Mouse (Mus musculus): Measurements from ENCODE around the gene Sag. TPM values are rescaled to one million over a fixed set of nuclear protein-coding genes. Genes with fewer than 3 reads are reported as not detected.

The Sag gene
- total and polyA plus RNA-seq, 2 experiments from 2014 or later: 1.9 TPM; not detected in 1

- ATAC-seq (ENCODE audit: low FRiP score) (peak; percentile 31; the same call in 1 of the 2 replicates), DNase-seq (ENCODE audit: low spot score) (peak; percentile 64)
- 70% methylated on average over 7 of the region's 7 CpGs for WGBS
- H3K27me3 ChIP-seq (ENCODE audit: insufficient read depth, low read length): no peaks in the 10 kb centered on the region
- no peak overlapping the region for H3K9ac ChIP-seq (replicated peaks; ENCODE audit: low read length, poor library complexity, severe bottlenecking)
- H3K27ac ChIP-seq (ENCODE audit: low read depth, low read length): no peak overlapping the region
- TF ChIP-seq CTCF (IDR thresholded peaks at IDR 0.05): no peak
- no peaks in the 10 kb centered on the region for H3K4me1 ChIP-seq (ENCODE audit: insufficient read depth, low read length)
- peaks cover 73% of the 10 kb centered on the region for H3K36me3 ChIP-seq (ENCODE audit: insufficient read depth, low read length)
- H3K4me3 ChIP-seq (ENCODE audit: low read depth, low read length): no peak overlapping the region
- H3K4me2 ChIP-seq (ENCODE audit: low read depth, low read length, poor library complexity, severe bottlenecking): no peak overlapping the region
- no peaks in the 10 kb centered on the region for H3K9me3 ChIP-seq (ENCODE audit: low read length)
Measured at GRCm38 (mm10) chr1:87786251-87786650, 17.2 kb upstream of the Sag start.

- H3K4me2 ChIP-seq (ENCODE audit: low read depth, low read length, poor library complexity, severe bottlenecking): no peak overlapping the region
- H3K27me3 ChIP-seq (ENCODE audit: insufficient read depth, low read length): no peaks in the 10 kb centered on the region
- WGBS: 94% methylated on average over 8 of the region's 8 CpGs
- no peaks in the 10 kb centered on the region for H3K9me3 ChIP-seq (ENCODE audit: low read length)
- ATAC-seq (ENCODE audit: low FRiP score): no peak
- TF ChIP-seq CTCF (IDR thresholded peaks at IDR 0.05): no peak
- no peak for DNase-seq (ENCODE audit: low spot score)
- peaks cover 74% of the 10 kb centered on the region for H3K36me3 ChIP-seq (ENCODE audit: insufficient read depth, low read length)
- no peak overlapping the region for H3K27ac ChIP-seq (ENCODE audit: low read depth, low read length)
- H3K9ac ChIP-seq (replicated peaks; ENCODE audit: low read length, poor library complexity, severe bottlenecking): no peak overlapping the region
- no peak overlapping the region for H3K4me3 ChIP-seq (ENCODE audit: low read depth, low read length)
- H3K4me1 ChIP-seq (ENCODE audit: insufficient read depth, low read length): no peaks in the 10 kb centered on the region
Measured at GRCm38 (mm10) chr1:87789665-87790064, 13.8 kb upstream of the Sag start.

- no peak for DNase-seq (ENCODE audit: low spot score)
- Histone ChIP-seq H3K4me2 (ENCODE audit: low read depth, low read length, poor library complexity, severe bottlenecking) (no peak overlapping the region), H3K9me3 (ENCODE audit: low read length) (no peaks in the 10 kb centered on the region), H3K9ac (replicated peaks; ENCODE audit: low read length, poor library complexity, severe bottlenecking) (no peak overlapping the region), H3K4me3 (ENCODE audit: low read depth, low read length) (no peak overlapping the region), H3K27ac (ENCODE audit: low read depth, low read length) (no peak overlapping the region), H3K4me1 (ENCODE audit: insufficient read depth, low read length) (no peaks in the 10 kb centered on the region), H3K36me3 (ENCODE audit: insufficient read depth, low read length) (peaks cover 53% of the 10 kb centered on the region), H3K27me3 (ENCODE audit: insufficient read depth, low read length) (no peaks in the 10 kb centered on the region)
- WGBS: 83% methylated on average over 4 of the region's 4 CpGs
- ATAC-seq (ENCODE audit: low FRiP score): no peak
- TF ChIP-seq CTCF (IDR thresholded peaks at IDR 0.05): no peak
Measured at GRCm38 (mm10) chr1:87792438-87793137, 10.9 kb upstream of the Sag start.

GRCm38 (mm10) chr1:87793138-87793449 is 10.4 kb upstream of the Sag start:
- Histone ChIP-seq H3K4me1 (ENCODE audit: insufficient read depth, low read length) (no peaks in the 10 kb centered on the region), H3K9ac (replicated peaks; ENCODE audit: low read length, poor library complexity, severe bottlenecking) (no peak overlapping the region), H3K4me2 (ENCODE audit: low read depth, low read length, poor library complexity, severe bottlenecking) (no peak overlapping the region), H3K27ac (ENCODE audit: low read depth, low read length) (no peak overlapping the region), H3K9me3 (ENCODE audit: low read length) (no peaks in the 10 kb centered on the region), H3K4me3 (ENCODE audit: low read depth, low read length) (no peak overlapping the region), H3K36me3 (ENCODE audit: insufficient read depth, low read length) (peaks cover 51% of the 10 kb centered on the region), H3K27me3 (ENCODE audit: insufficient read depth, low read length) (no peaks in the 10 kb centered on the region)
- DNase-seq (ENCODE audit: low spot score) (no peak), ATAC-seq (ENCODE audit: low FRiP score) (no peak)
- 94% methylated on average over 6 of the region's 6 CpGs for WGBS
- no peak for TF ChIP-seq CTCF (IDR thresholded peaks at IDR 0.05)

GRCm38 (mm10) chr1:87797702-87798101 is 5.8 kb upstream of the Sag start:
- peaks cover 19% of the 10 kb centered on the region for H3K36me3 ChIP-seq (ENCODE audit: insufficient read depth, low read length)
- ATAC-seq (ENCODE audit: low FRiP score): no peak
- no peak for TF ChIP-seq CTCF (IDR thresholded peaks at IDR 0.05)
- no peak overlapping the region for H3K4me2 ChIP-seq (ENCODE audit: low read depth, low read length, poor library complexity, severe bottlenecking)
- no peak overlapping the region for H3K27ac ChIP-seq (ENCODE audit: low read depth, low read length)
- WGBS: 89% methylated on average over 1 of the region's 1 CpGs
- no peaks in the 10 kb centered on the region for H3K27me3 ChIP-seq (ENCODE audit: insufficient read depth, low read length)
- H3K9ac ChIP-seq (replicated peaks; ENCODE audit: low read length, poor library complexity, severe bottlenecking): no peak overlapping the region
- no peak for DNase-seq (ENCODE audit: low spot score)
- H3K9me3 ChIP-seq (ENCODE audit: low read length): no peaks in the 10 kb centered on the region
- no peak overlapping the region for H3K4me3 ChIP-seq (ENCODE audit: low read depth, low read length)
- H3K4me1 ChIP-seq (ENCODE audit: insufficient read depth, low read length): no peaks in the 10 kb centered on the region

- no peak for TF ChIP-seq CTCF (IDR thresholded peaks at IDR 0.05)
- Histone ChIP-seq H3K36me3 (ENCODE audit: insufficient read depth, low read length) (peaks cover 14% of the 10 kb centered on the region), H3K9me3 (ENCODE audit: low read length) (no peaks in the 10 kb centered on the region), H3K4me1 (ENCODE audit: insufficient read depth, low read length) (no peaks in the 10 kb centered on the region), H3K27ac (ENCODE audit: low read depth, low read length) (no peak overlapping the region), H3K27me3 (ENCODE audit: insufficient read depth, low read length) (no peaks in the 10 kb centered on the region), H3K9ac (replicated peaks; ENCODE audit: low read length, poor library complexity, severe bottlenecking) (no peak overlapping the region), H3K4me3 (ENCODE audit: low read depth, low read length) (no peak overlapping the region), H3K4me2 (ENCODE audit: low read depth, low read length, poor library complexity, severe bottlenecking) (no peak overlapping the region)
- ATAC-seq (ENCODE audit: low FRiP score) (no peak), DNase-seq (ENCODE audit: low spot score) (no peak)
- 92% methylated on average over 2 of the region's 2 CpGs for WGBS
Measured at GRCm38 (mm10) chr1:87798306-87798705, 5.2 kb upstream of the Sag start.

All from midbrain, postnatal 0 days (tissue).